Mouse (Mus musculus): Measurements from ENCODE around the gene Kif5c. TPM values are rescaled to one million over a fixed set of nuclear protein-coding genes. Genes with fewer than 3 reads are reported as not detected.

Kif5c gene
- total and polyA plus RNA-seq, 2 experiments from 2014 or later: 163 to 408 TPM

GRCm38 (mm10) chr2:49789078-49789477, 170.0 kb downstream of the Kif5c start:
- ATAC-seq (no peak), DNase-seq (no peak)
- Histone ChIP-seq H3K27ac (ENCODE audit: low read depth, low read length) (no peak overlapping the region), H3K4me1 (ENCODE audit: insufficient read depth) (no peaks in the 10 kb centered on the region), H3K36me3 (ENCODE audit: insufficient read depth) (no peaks in the 10 kb centered on the region), H3K27me3 (ENCODE audit: insufficient read depth, low read length) (peaks cover 5% of the 10 kb centered on the region; the same call in 1 of the 2 replicates), H3K4me3 (ENCODE audit: low read depth, low read length) (no peak overlapping the region), H3K9me3 (ENCODE audit: low read length) (no peaks in the 10 kb centered on the region), H3K9ac (no peak overlapping the region), H3K4me2 (ENCODE audit: low read depth) (no peak overlapping the region)
- 65% methylated on average over 6 of the region's 6 CpGs for WGBS
- TF ChIP-seq CTCF (IDR thresholded peaks at IDR 0.05; ENCODE audit: low read depth): no peak

DNA sequence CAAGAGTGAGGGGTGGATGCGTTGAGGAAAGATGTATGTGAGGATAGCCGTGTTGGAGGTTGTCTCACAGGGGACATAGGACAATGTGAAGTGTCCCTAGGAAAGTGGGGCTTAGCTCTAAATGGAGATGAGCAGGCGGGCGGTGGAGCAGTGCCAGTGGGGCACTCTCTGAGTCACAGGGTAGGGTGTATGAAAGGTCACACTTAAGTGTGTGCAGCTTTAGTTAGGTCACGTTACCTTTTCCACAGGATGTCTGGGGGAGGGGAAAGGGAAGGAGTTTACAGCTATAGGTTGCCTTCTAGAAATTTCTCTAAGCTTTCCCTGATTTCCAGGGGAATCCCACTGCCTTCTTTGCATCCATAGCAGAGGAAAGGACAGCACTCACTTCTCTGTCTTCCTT, 170.4 kb downstream of the Kif5c start:
- Histone ChIP-seq H3K4me3 (ENCODE audit: low read depth, low read length) (no peak overlapping the region), H3K9me3 (ENCODE audit: low read length) (no peaks in the 10 kb centered on the region), H3K4me2 (ENCODE audit: low read depth) (no peak overlapping the region)

DNA sequence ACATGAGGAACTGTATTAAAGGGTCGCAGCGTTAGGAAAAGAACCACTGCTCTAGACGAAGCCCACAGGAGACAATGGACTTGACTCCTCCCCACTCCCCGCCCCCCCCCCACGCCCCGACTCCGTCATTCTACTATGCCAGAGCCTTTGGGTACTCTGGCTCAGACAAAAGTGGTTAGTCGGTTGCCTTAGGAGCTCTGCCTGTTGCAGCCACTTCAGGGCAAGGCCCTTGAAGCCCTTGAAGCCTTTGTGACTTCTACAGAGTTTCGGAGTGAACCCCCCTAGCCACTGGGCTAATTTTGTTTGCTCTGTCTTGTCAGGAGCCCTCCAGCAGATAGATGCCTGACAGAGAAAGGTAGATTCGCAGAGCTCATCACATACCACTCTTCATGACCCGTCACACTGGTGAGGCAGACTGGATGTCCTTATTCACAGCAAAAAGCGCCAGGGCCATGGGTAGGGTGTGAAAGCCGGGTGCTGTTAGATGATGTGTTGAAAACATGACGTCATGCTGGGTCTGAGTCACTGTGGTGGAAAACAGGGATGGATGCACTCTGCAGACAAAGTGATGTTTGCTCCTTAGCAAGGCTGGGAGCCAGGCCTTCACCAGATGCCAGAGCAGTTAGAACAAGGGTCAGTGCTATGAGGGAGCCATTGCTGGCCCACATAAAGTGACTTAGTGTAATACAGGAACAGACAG, 178.5 kb downstream of the Kif5c start:
- 62% methylated on average over 14 of the region's 14 CpGs for WGBS
- ATAC-seq (no peak; the same call in 1 of the 2 replicates), DNase-seq (no peak)
- Histone ChIP-seq H3K9ac (no peak overlapping the region), H3K36me3 (ENCODE audit: insufficient read depth) (no peaks in the 10 kb centered on the region), H3K4me2 (ENCODE audit: low read depth) (no peak overlapping the region), H3K27me3 (ENCODE audit: insufficient read depth, low read length) (no peaks in the 10 kb centered on the region), H3K4me1 (ENCODE audit: insufficient read depth) (no peaks in the 10 kb centered on the region), H3K9me3 (ENCODE audit: low read length) (no peaks in the 10 kb centered on the region), H3K27ac (ENCODE audit: low read depth, low read length) (no peak overlapping the region), H3K4me3 (ENCODE audit: low read depth, low read length) (no peak overlapping the region)
- TF ChIP-seq CTCF (IDR thresholded peaks at IDR 0.05; ENCODE audit: low read depth): no peak

More for the DNA sequence above, 170.4 kb downstream of the Kif5c start:
- Histone ChIP-seq H3K27me3 (ENCODE audit: insufficient read depth, low read length) (peaks cover 5% of the 10 kb centered on the region; the same call in 1 of the 2 replicates), H3K36me3 (ENCODE audit: insufficient read depth) (no peaks in the 10 kb centered on the region), H3K9ac (no peak overlapping the region), H3K4me1 (ENCODE audit: insufficient read depth) (no peaks in the 10 kb centered on the region), H3K27ac (ENCODE audit: low read depth, low read length) (no peak overlapping the region)
- ATAC-seq: no peak
- 80% methylated on average over 5 of the region's 5 CpGs for WGBS
- DNase-seq: no peak
- TF ChIP-seq CTCF (IDR thresholded peaks at IDR 0.05; ENCODE audit: low read depth): no peak

DNA sequence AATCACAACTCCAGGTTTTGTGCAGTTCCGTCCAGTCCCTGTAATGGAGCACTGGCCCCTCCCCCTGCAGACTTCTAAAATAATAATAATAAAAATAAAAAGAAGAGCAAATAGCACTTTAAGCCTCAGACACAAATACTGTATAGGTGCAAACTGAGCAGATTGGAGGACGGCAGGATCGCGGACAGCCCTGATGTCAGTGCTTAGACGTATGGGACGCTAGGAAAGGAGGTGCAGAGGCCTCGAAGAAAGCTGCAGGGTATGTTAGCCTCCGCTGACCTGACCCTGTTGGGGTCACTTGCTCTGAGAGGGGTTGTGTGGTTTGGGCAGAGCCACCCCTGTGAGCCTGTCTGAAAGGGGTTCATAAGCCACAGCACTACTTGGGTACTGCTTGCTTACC, 185.3 kb downstream of the Kif5c start:
- Histone ChIP-seq H3K4me2 (ENCODE audit: low read depth) (no peak overlapping the region), H3K27me3 (ENCODE audit: insufficient read depth, low read length) (no peaks in the 10 kb centered on the region), H3K9me3 (ENCODE audit: low read length) (no peaks in the 10 kb centered on the region), H3K9ac (no peak overlapping the region), H3K36me3 (ENCODE audit: insufficient read depth) (no peaks in the 10 kb centered on the region), H3K4me1 (ENCODE audit: insufficient read depth) (no peaks in the 10 kb centered on the region), H3K27ac (ENCODE audit: low read depth, low read length) (no peak overlapping the region), H3K4me3 (ENCODE audit: low read depth, low read length) (no peak overlapping the region)
- no peak for TF ChIP-seq CTCF (IDR thresholded peaks at IDR 0.05; ENCODE audit: low read depth)
- 87% methylated on average over 8 of the region's 8 CpGs for WGBS
- ATAC-seq (no peak), DNase-seq (no peak)

GRCm38 (mm10) chr2:49805736-49806371, 186.8 kb downstream of the Kif5c start:
- Histone ChIP-seq H3K27ac (ENCODE audit: low read depth, low read length) (no peak overlapping the region), H3K9me3 (ENCODE audit: low read length) (no peaks in the 10 kb centered on the region), H3K9ac (no peak overlapping the region), H3K27me3 (ENCODE audit: insufficient read depth, low read length) (no peaks in the 10 kb centered on the region), H3K4me3 (ENCODE audit: low read depth, low read length) (no peak overlapping the region), H3K4me1 (ENCODE audit: insufficient read depth) (no peaks in the 10 kb centered on the region), H3K36me3 (ENCODE audit: insufficient read depth) (no peaks in the 10 kb centered on the region), H3K4me2 (ENCODE audit: low read depth) (no peak overlapping the region)
- DNase-seq: peak; percentile 29
- no peak for TF ChIP-seq CTCF (IDR thresholded peaks at IDR 0.05; ENCODE audit: low read depth)
- WGBS: 52% methylated on average over 11 of the region's 11 CpGs
- peak; percentile 64 for ATAC-seq

DNA sequence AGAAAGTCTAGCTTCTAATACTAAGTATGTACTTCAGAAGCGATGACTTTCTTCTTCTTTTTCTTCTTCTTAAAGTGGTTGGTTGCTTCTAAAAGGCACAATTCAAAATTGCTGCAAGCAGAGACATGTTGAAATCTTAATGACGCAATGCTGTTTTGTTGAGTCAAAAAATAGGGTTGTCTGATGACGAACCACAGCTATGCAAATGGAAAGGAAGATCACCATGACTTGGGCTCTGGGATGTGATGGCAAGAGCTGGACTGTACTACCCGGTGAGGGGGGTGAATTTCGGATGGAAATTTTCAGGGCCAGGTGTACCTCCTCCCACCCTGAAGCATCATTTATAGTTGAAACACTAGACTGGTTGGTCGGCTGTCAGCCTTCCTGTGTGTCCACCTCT, 190.4 kb downstream of the Kif5c start:
- H3K4me3 ChIP-seq (ENCODE audit: low read depth, low read length): no peak overlapping the region
- no peak overlapping the region for H3K4me2 ChIP-seq (ENCODE audit: low read depth)
- no peak overlapping the region for H3K9ac ChIP-seq
- TF ChIP-seq CTCF (IDR thresholded peaks at IDR 0.05; ENCODE audit: low read depth): no peak
- H3K27ac ChIP-seq (ENCODE audit: low read depth, low read length): no peak overlapping the region
- no peaks in the 10 kb centered on the region for H3K36me3 ChIP-seq (ENCODE audit: insufficient read depth)
- DNase-seq: no peak
- ATAC-seq: no peak
- H3K27me3 ChIP-seq (ENCODE audit: insufficient read depth, low read length): no peaks in the 10 kb centered on the region
- no peaks in the 10 kb centered on the region for H3K9me3 ChIP-seq (ENCODE audit: low read length)
- WGBS: 90% methylated on average over 6 of the region's 6 CpGs
- 0 out of 2 replicates have a peak, but pooled peaks cover 9% of the 10 kb centered on the region for H3K4me1 ChIP-seq (ENCODE audit: insufficient read depth)

- DNase-seq (no peak), ATAC-seq (no peak)
- H3K27me3 ChIP-seq (ENCODE audit: insufficient read depth, low read length): no peaks in the 10 kb centered on the region
- no peaks in the 10 kb centered on the region for H3K9me3 ChIP-seq (ENCODE audit: low read length)
- H3K4me3 ChIP-seq (ENCODE audit: low read depth, low read length): no peak overlapping the region
- no peaks in the 10 kb centered on the region for H3K36me3 ChIP-seq (ENCODE audit: insufficient read depth)
- no peak overlapping the region for H3K9ac ChIP-seq
- TF ChIP-seq CTCF (IDR thresholded peaks at IDR 0.05; ENCODE audit: low read depth): no peak
- H3K4me1 ChIP-seq (ENCODE audit: insufficient read depth): 0 out of 2 replicates have a peak, but pooled peaks cover 9% of the 10 kb centered on the region
- H3K4me2 ChIP-seq (ENCODE audit: low read depth): no peak overlapping the region
- WGBS: 20% methylated on average over 11 of the region's 11 CpGs
- H3K27ac ChIP-seq (ENCODE audit: low read depth, low read length): no peak overlapping the region
These were observed 192.3 kb downstream of the Kif5c start for GRCm38 (mm10) chr2:49811420-49811819.

All from forebrain, postnatal 0 days (tissue).